Mouse (Mus musculus): Measurements from ENCODE around the gene Txnrd2. TPM values are rescaled to one million over a fixed set of nuclear protein-coding genes. Genes with fewer than 3 reads are reported as not detected.

Txnrd2 gene
- total RNA-seq, 4 experiments from 2014 or later, result 19.4 to 24.4 (median 21.0) TPM

DNA sequence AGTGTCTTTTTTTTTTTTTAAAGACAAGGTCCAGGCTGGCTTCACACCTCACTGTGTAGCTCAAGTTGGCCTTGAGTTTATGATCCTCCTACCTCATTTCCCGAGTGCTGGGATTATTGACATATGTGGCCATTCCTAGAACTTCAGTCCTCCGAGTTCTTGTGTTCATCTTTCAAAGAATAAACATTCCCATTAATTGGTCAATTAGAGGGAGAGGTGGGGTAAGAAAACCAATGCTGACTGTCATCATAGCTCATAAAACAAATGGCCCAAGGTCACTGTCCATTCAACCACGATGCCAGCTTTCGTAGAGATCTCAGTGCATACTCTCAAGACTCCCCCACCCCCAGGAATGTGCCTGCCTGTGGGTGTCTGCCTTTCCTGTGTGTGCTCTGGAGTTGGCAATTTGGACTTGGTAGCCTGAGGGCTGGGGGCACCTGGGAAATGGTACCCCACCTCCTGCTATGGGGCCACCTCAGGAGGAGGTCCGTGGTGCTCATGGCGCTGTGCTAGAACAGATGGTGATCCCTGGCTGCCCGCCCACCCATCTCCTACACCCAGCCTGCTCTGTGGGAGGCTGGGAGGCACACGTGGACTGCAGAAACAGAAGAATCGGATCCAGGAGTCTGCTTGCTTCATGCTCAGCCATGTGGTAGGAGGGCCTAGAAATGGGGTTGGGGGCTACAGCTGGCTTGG, 25.4 kb downstream of the Txnrd2 start:
- DNase-seq (ENCODE audit: low spot score in 2 of 2), result peak; percentile 73 to 82

- DNase-seq (ENCODE audit: low spot score in 2 of 2), result peak; percentile 55 to 60
These were observed 26.2 kb downstream of the Txnrd2 start for GRCm38 (mm10) chr16:18452361-18452862.

DNA sequence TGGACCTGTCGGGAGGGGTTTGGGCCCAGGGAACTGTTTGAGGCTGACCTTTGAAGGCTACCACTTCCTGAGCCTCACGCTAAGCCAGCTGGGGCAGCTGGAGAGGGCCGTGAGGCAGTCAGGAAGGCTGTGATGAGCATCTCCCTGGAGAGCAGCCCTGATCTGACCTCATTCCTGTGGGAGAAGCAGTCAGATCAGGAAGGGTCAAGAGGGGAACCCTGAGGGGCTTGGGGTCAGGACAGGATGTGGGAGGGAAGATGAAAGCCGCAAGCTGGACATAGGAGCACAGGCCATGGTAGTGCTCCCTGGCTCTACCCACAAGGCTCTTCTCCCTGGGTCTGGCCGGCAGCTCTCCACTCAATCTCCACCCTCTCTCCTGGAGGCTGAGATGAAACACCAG, 27.7 kb downstream of the Txnrd2 start:
- DNase-seq (ENCODE audit: low spot score in 2 of 2), result no peak

- DNase-seq (ENCODE audit: low spot score in 2 of 2), result no peak
These were observed 29.2 kb downstream of the Txnrd2 start for GRCm38 (mm10) chr16:18455407-18455806.

- no peak for DNase-seq (ENCODE audit: low spot score in 2 of 2)
These were observed 32.5 kb downstream of the Txnrd2 start for GRCm38 (mm10) chr16:18458661-18459060.

GRCm38 (mm10) chr16:18459335-18459954, 33.3 kb downstream of the Txnrd2 start:
- DNase-seq (ENCODE audit: low spot score in 2 of 2), result no peak

DNA sequence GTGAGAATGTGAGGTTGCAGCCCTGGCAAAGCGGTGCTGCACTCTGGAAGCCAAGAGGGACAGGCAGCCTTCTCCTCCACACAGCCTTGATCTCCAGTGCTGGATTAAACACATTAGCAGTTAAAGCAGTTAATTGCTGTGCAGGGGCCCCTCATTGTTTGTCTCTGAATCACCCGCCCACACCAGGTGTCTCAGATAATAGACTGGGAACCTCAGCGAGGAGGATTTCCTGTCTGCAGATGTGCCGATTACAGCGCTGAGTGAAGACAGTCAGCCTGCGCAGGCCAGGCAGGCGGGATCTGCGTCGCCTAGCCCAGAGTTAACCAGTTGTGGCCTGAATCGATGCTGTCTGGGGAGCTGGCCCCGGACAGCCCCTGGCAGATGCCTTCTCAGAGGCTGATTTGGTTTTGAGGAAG, 33.8 kb downstream of the Txnrd2 start:
- DNase-seq (ENCODE audit: low spot score in 2 of 2), result no peak

DNA sequence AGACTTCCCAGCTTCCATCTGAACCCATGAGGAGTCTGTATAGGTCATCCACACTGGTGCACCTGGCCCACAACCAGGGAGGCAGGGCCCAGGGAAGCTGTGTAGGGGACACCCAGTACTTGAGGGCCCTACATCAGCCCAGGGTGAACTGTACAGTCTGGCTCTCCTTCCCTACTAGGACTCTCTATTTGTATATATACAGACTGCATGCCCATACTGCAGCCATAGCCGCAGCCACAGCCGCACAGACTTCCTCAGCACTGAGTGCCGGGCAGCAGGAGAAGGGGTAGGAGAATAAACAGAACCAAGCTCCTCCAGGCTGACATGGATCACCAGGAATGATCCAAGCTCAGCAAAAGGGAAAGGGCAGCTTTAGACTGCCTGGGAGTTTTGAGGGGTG, 34.6 kb downstream of the Txnrd2 start:
- DNase-seq (ENCODE audit: low spot score in 2 of 2), result no peak

DNA sequence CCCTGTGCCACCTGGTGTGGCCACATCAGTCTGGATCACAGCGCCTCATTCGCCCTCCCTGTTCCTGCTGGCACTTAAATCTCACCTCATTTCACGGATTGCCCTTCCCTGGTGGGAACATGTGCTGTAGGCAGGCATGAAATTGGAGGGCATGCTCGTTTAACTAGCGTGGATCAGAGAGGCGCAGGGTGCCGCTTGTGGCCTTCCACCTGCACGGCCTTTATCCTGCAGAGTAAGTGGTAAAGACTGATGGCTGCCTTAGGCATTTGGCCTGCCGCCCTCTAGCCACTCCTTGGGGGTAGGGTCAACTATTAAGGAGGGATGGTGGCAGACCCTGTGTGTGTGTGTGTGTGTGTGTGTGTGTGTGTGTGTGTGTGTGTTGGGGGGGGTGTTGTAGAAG, 35.8 kb downstream of the Txnrd2 start:
- no peak for DNase-seq (ENCODE audit: low spot score in 2 of 2)

- no peak for DNase-seq (ENCODE audit: low spot score in 2 of 2)
These were observed 36.4 kb downstream of the Txnrd2 start for GRCm38 (mm10) chr16:18462598-18462997.

DNA sequence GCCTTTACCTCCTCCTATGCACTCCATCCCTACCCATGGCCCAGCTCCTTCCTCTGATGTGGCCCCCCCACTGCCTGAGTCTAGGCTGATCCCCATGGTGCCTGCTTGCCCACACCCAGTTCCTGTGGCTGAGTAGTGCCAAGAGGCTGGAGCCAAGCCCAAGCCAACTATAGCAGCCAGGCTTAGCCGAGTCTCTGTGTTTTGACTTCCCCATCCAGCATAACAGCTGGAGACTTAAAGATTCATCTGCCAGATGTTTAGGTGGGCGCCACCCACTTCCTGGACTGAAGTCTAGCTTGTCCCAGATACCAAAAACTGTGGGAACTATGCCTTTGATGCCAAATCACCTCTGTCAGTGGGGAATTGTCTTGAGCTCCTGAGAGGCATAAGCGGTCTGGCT, 38.1 kb downstream of the Txnrd2 start:
- no peak for DNase-seq (ENCODE audit: low spot score in 2 of 2)

DNA sequence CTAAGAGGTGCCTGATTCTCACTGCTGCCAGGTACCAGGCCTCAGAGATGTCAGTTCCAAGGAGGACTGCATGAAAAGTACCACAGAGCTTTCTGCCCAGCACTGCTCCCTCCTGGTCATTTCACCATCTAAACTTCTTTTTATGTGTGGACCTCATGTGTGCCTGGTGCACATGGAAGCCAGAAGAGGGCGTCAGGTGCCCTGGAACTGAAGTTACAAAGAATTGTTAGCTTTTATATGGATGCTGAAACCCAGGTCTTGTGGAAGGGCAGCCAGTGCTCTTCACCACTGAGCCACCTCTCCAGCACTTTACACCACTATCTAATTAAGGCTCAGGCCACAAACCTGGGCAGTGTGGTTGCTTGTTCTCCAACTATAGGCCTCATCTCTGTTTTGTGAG, 44.6 kb downstream of the Txnrd2 start:
- DNase-seq (ENCODE audit: low spot score in 2 of 2), result peak in 1 of 2 experiments; percentile 1

DNA sequence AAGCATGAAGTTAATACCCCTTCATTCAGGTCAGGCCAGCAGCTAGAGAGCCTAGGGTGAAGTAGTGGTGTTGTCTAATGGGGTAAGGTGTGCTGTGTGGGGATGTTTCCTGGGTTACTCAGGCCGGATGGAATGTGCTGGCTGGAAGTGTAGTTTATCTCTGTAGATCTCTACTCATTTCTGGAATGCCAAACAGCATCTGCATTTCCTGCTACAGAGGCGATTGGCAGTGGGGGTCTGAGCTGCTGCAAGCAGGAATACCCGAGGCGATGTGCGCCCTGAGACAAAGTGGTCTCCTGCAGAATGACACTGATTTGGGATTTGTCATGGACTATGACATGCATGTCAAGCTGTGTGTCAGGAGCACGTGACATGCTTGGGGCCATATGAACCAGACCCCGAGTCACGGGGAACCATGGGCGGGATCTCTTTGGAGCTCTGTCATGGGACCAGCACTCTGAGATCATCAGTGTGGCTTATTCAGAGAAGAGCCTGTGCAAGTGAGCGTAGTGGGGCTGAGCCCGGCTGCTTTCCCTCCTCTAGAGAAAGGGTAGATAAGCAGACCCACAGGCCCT, 45.3 kb downstream of the Txnrd2 start:
- no peak for DNase-seq (ENCODE audit: low spot score in 2 of 2)

- no peak for DNase-seq (ENCODE audit: low spot score in 2 of 2)
These were observed 45.8 kb downstream of the Txnrd2 start for GRCm38 (mm10) chr16:18471976-18472375.

GRCm38 (mm10) chr16:18472416-18472815, 46.2 kb downstream of the Txnrd2 start:
- no peak for DNase-seq (ENCODE audit: low spot score in 2 of 2)

- DNase-seq (ENCODE audit: low spot score in 2 of 2), result no peak
These were observed 46.8 kb downstream of the Txnrd2 start for GRCm38 (mm10) chr16:18472976-18473375.

- DNase-seq (ENCODE audit: low spot score in 2 of 2), result no peak
These were observed 47.8 kb downstream of the Txnrd2 start for GRCm38 (mm10) chr16:18474021-18474420.

- DNase-seq (ENCODE audit: low spot score in 2 of 2), result no peak
These were observed 51.8 kb downstream of the Txnrd2 start for GRCm38 (mm10) chr16:18477996-18478395.

DNA sequence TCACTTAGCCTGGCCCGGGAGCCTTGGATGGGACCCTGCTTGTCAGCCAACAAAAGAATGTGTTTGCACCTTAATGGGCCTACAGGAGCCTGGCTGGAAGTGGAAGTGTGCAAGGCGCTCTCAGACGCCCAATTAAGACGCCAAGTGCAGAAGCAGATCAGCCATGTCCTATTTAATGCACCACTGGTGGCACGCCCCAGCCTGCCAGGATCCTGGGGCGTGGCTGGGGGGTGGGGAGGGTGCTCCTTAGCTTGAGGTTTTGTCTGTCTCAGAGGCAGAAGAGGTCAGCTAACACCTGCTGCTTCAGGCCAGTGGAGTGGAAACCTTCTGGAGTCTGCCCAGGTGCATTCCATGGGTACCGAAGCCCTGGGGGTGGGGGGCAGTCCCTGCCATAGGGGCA, 53.5 kb downstream of the Txnrd2 start:
- no peak for DNase-seq (ENCODE audit: low spot score in 2 of 2)

GRCm38 (mm10) chr16:18480933-18481485, 54.8 kb downstream of the Txnrd2 start:
- no peak for DNase-seq (ENCODE audit: low spot score in 2 of 2)

- DNase-seq (ENCODE audit: low spot score in 2 of 2), result no peak
These were observed 56.2 kb downstream of the Txnrd2 start for GRCm38 (mm10) chr16:18482431-18482830.

GRCm38 (mm10) chr16:18483839-18484238, 57.7 kb downstream of the Txnrd2 start:
- DNase-seq (ENCODE audit: low spot score in 2 of 2), result no peak
